Mouse (Mus musculus) layer of hippocampus, postnatal 25 days (tissue): ENCODE measurements around the gene Grik4. TPM values are rescaled to one million over a fixed set of nuclear protein-coding genes. Genes with fewer than 3 reads are reported as not detected.
"Not testable (repeated sequence)": the region's sequence is repeated elsewhere in the genome, so short reads cannot be mapped to it uniquely, and the experiment has no call there.

ENCODE experiments used
- DNase-seq, 2 experiments: peaks; one replicate each; pipeline ENCODE4 v3.0.0; 2022; ENCODE audit warnings: mixed read lengths in 2 of 2, low spot score in 1 of 2; ENCODE audit errors: extremely low spot score in 1 of 2
- total RNA-seq, 2 experiments: library from RNA; stranded (reverse); gene quantifications; 2 replicates each; pipeline ENCODE4 v1.2.3; 2021

Grik4 gene
- total RNA-seq = 10 to 100 TPM; 57.0 to 60.9 TPM

DNA sequence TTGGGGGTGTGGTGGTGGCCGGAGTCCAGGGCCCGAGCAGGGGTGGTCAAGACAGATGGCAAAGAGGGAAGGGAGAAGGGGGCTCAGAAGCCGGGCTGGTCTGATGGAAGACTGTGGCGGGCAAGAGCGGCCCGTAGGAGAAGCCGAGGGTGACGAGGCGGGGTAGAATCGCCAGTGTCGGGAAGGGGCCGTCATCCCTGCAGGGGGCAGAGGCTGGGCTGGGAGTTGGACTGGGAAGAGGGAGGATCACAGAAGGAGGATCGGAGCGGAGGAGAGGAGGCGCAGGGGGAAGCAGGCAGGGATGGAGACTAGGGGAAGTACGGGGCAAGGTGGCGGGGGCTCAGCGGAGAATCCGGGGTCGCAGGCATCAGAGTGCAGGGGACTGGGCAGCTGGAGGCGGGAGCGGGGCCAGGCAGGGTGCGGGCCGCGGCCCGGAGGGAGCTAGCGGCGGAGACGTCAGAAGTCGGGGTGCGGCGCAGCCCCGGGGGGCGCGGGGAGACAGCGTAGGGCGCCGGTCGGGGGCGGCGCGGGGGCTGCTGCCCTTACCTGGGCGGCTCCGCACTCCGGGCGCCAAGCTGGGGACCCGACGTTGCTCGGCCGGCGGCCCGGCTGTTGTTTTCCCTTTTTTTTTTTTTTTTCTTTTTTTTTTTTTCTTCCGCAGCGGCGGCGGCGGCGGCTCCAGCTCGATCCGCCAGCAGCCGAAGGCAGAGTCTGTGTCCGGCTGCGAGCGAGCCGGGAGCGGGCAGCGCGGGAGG, at the start of gene Grik4:
TSS of gene Grik4 (minus strand) at position 713 of the 755 bp plus-strand sequence.
- DNase-seq = peak; percentile 19 to 25

DNA sequence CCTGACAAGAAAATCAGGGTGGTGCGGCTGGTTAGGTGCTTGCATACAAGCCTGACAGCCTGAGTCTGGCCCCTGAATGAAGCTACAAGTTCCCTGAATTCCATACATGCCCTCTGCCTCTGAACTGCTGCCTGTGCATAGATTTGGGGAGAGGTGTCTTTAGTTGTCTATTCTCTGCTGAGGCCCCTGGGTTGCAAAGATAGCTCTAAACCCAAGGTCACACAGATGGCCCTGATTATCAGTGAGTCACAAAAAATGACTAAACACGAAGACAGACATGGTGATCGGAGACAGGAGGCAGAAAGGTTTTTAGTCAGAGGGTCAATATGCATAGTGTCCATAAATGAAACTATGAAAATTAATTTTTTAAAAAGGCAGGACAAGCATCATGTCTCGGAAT, 49.4 kb upstream of the Grik4 start:
- no peak for DNase-seq

DNA sequence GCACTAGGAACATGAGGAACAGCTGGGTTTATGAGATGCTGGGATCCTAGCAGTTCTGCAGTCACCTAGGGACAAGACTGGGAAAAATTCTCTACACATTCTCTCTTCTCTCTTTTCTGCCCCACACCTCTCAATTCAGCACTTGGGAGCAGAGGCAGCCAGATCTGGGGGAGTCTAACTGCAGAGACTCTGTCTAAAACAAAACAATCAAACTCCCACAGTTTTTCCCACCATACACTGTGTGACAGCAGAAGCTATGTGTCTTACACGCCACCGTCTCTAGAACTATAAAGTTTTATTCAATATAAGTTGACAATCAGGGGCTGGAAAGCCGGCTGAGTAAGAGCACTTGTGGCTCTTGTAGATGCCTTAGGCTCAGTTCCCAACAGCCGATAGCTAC, 43.7 kb upstream of the Grik4 start:
- no peak for DNase-seq

DNA sequence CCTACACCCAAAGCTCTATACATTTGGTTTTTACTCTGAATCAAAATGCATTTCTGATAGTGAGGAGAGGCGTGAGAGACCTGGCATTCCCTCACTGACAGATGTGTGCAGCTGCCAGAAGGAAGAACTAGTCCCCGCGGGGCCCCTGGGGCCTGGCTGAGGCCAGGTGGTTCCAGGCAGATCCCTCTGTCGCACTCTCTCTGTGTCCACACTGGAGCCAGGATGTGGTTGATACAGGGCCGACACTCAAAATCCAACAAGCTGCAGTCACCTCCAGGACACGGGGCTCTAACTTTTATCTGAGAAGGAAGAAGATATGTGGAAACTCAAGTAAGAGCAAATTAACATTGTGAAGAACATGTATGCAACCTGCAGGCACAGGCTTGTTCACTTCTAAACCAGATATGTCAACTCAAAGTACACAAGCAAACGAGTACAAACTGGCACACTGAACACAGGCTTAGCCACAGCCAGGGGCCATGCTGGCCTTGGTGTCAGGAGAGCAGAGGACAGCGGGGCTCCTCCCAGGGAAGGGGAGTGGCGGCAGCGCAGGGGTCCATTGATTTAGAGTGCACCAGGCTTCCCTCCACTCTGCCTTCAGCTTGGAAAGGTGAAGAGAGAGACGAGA, 24.7 kb upstream of the Grik4 start:
- DNase-seq = no peak

DNA sequence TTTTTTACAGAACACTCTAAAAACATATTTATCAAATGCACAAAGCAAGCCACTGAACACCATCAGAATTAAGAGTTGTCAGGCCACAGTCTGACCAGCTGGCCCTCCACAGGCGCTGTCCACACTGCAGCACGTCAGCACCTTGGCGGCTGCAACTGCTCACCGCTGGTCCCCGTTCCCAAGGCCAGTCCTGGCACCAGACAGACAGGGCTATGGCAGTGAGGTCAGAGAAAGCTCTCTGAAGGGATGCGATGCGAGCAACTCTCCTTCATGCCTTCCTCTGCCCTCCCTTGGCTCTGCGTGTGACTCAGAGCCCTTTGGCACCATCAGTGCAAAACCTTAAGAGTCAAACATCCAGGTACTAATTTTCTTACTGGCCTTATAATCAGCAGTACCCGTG, 23.4 kb upstream of the Grik4 start:
- DNase-seq = no peak

DNA sequence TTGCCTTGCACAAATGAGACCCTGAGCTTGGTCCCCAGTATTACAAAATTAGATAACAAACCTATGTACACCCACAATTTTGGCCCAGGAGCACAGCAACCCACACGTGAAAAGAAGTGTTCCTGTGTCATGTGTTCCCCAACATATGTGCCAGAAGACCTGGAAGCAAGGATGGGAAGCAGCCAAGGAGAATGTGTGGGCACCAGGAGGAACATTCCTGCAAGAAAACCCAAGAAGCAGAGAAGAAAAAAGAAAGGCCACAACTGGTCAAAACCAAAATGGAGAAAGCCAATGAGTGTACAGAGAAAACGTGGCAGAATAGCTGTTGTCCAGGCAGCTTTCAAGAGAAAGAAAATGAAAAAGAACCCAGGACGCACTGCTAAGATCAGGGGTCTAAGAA, 20.5 kb upstream of the Grik4 start:
- not testable (repeated sequence) for DNase-seq

DNA sequence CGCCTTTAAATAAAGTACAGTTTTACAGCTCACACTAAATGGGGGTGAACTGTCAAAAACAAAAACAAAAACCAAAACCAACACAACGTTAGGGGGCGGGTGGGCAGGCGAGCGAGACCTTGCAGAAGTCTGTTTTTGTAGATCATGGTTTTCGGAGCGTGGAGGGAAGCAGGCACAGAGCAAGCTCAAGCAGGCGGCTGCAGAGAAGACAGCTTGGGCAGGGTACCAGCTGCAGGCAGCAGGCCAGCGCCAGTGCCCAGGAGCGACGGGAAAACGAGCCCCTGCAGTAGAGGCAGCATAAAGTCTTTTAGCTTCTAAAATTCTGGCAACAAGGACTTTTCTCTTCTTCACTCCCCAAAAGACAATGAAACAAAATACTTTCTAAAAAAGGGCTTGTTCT, 20.1 kb upstream of the Grik4 start:
- peak; percentile 38 to 62 for DNase-seq

DNA sequence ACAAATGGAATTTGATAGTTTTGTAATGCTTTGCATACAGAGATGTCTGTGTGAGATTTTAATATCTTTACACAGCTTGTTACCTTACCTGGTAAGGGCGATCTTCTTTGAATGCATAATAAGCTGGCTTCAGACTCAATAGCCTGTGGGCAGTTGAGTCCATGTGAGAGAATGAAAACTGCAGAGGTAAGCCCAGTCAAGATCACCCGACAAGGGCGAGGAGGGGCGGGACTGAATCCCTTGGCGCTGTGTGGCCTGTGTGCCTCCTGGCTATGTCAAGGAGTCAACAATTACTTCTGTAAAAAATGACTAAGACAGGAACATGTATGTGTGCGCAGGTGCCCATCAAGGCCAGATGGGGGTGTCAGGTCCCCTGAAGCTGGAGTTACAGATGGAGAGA, 18.2 kb upstream of the Grik4 start:
- no peak for DNase-seq

DNA sequence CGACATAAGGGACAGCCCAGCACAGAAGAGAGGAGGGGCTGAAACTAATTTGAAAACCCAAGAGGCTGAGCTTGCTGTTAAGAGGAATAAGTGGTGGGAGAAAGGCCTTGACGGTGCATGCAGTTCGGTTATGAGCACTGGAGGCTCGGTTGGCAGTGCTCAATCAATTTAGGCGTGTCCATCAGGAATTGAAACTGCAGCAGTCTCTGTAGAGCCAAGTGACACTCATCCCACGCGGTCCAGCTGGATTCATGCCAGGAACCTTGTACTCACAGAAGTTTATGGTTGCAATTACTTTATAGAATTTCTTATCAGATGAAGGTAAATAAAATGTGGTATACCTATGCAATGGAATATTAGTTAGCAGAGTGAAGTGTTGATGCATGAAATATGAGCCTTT, 14.1 kb upstream of the Grik4 start:
- DNase-seq = no peak

DNA sequence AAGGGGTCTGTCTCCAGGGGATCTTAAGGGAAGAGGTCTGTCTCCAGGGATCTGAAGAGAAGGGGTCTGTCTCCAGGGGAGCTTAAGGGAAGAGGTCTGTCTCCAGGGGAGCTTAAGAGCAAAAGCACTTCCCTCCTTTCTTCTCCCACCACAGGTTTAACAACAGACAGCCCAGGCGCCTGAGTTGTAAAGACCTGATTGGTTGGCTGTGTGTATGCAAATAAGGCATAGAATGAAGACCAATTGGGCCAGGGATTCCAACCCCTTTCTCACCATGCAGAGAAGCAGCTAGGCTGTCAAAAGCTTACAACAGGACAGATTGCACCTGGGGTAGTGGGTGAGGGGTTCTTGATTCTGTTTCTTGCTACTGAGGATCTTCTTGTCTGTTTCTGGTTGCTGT, 4.1 kb upstream of the Grik4 start:
- DNase-seq = no peak

DNA sequence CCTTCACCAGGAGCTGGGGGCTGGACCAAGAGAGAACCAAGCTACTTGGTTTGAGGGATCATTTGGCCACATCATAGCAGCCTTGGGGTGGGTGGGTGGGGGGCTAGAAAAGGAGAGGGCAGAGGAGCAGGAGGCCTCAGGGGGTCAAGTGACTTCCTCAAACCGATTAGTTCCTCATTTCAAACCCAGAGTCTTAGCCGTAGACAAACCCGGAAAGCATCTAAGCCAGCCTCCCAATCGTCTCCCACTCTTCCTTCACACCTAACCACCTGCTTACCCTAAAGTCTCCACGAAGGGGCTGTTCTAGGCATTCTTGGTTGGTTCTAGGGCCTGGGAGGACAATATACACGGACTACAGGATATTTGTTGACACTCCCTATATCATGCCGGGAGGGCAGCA, 881 bp upstream of the Grik4 start:
- no peak for DNase-seq

DNA sequence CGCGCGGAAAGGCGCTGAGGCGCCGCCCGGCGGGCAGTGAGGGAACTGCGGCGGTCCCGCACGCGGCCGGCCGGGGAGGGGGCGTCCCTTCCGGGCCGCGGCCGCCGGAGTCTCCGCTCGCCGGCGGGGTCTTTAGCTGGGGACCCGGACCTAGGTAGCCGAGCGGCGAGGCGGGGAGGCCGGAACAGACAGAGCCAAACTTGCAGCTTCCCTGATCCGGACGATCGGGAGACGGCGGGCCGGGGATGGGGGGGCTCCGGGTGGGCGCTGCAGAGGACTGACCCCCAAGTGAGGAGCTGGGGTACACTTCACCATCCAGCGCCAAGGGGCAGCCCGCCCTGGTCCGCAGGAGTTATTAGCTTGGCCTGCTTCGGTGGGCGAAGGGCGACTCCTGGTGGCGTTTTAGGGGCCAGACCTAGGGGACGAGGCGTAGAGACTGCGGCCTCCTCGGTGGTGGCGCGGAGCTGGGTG, 278 bp upstream of the Grik4 start:
- peak; percentile 84 to 92 for DNase-seq

DNA sequence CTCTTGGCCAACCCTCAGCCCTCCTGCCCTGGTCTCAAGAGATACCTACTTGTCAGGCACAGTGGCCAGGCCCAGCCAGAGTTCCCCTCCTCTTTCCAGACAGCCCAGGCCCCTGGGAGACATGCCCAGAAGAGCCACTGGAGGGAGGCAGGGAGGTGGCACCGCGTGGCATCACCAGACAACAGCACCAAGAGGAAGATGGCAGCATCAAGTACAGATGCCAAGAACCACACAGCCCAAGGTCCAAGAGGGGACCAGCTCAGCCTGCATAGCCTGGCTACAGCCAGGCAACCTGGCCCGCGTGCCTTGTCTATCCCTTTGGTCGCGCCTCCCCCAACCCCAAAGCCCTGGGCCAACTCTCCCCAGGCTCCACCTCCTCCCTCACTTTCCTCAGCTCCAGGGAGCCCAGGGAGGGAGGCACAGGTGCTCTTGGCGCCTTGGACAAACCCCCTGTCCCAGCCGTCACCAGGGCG, 1.2 kb downstream of the Grik4 start:
- peak; percentile 36 to 43 for DNase-seq

DNA sequence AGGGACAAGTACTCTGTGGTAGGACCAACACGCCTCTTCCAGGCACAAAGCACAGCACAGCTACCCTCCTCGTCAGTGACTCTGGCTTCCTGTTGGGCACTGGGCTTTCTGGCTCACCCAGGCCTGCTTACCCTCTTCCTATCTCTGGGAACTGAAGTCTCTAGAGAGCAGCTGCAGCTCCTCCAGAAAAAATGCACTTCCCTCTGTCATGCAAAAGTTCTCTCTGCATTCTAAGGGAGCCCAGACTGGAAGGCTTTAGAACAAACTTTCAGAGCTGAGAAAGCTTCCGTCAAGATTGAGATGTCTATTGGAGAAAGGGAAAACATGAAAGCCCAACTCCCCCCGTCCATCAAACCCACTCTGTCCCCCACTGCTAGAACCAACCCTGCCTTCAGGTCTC, 2.1 kb downstream of the Grik4 start:
- DNase-seq = no peak

DNA sequence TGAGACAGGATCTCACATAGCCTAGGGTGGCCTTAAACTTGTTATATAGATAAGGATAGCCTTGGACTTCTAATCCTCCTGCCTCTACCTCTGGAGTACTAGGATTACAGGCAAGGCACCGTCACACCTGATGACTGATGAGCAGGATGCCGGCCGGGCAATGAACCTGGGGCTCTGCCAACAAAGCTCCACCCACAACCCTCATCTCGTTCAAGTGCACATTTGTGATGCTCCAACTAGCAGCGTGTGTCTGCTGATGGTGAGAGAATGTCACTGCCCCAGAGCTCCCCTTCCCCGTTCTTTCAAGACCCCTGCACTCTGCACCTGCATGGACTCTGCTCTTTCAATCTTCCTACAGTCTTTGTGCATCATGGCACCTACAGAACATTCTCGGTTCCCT, 12.1 kb downstream of the Grik4 start:
- no peak for DNase-seq

DNA sequence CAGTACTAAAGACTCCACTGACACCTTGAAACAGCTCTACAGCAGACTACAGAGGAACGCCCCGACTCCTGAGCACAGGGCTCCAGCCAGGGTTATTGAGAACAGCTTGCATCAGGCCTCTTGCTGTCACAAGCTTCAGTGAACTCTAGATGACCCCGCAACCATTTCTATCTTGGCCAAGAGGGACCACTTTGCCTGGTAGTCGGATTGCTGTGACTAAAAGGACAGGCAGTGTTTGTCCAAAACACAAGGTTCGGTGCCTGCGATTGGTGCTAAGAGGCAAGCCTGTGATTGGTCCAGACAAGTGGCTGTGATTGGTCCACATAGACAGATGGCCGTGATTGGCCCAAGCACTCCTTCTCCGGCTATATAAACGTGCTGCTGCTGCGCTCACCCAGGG, 16.8 kb downstream of the Grik4 start:
- no peak for DNase-seq

DNA sequence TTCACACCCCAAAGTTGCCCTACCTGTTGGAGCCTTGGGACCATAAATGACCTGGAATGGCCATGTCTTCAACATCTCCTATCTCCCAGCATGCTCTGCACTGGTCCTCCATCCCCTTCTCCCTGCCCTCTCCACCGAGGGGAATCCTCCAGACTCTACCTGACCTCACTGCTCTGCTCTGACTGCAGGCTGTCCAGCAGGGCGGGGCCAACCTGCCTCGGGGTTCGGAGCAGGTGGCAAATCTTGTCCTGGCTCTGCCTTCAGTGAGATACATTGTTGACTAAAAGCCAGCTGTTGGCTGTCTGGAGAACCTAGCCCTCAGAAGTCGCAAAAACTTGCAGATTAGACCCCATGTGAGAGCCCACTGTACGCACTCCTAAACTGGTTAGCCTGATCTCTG, 17.7 kb downstream of the Grik4 start:
- no peak for DNase-seq

DNA sequence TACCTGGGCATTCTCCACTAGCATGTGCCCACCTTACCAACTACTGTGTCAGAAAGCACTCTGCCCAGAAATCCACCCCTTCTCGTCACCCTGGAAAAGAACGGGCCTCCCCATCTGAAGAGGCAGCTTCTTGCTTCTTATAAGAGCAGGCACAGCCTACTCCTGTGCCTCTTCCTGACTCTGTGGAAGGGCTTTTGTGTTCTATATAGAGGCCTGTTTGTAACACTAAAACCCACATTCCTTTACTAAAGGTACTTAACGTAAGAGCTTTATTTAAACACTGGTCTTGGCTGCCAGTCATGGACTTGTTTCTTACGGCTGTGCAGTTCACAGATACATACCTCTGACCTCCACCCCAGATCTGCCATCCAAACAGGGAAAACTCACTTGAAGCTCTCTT, 22.5 kb downstream of the Grik4 start:
- DNase-seq = no peak

DNA sequence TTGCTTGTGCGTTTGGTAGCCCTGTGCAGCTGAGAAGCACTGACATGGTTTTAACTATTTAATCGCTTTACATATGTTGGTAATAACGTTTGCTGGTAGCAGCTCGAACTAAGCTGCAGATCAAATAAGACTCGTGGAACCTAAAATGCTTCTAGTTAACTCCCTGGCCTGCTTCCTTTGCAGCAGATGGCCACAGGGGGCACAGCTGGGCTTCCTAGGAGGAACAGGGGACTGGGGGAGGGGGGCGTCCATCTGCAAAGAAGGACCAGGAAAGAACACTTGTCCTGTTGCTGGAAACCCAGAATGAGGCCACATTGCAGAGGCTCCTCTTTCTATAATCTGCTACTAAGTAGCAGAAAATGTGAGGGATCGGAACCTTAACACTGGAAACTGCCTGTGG, 24.1 kb downstream of the Grik4 start:
- no peak for DNase-seq

DNA sequence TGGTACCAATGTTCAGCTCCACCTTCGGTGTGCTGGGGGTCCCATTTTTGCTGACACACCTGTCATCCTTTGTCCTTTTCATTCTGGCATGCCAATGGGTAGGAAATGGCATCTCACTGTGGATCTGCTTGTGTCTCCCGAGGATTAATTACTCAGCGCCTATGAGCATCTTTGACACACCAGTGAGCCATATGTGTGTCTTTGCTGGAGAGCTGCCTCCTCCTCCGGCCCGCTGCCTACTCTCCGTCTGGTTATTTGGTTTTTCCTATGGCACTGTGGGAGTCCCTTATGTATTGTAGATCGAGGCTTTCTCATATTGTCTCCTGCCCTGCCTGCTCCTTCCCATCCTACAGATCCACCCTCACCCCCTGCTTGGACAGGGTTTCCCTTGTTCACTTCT, 26.4 kb downstream of the Grik4 start:
- no peak for DNase-seq

DNA sequence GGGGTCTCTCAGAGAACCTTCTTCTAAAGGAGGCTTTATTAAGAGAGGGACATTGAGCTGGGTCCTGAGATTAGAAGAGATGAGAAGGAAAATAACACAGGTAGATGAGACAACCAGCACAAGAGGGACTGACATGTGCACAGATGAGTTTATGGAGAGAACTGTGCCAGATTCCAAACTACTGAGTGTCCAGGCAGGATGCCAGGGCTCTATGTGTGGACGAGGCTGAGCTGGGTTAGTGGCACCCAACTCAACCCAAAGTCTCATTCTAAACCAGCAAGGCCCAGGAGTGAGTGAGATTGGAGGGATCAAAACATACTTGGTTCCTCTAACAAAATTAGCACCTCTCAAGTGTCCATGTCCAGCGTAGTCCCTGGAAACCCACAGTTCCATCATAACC, 31.1 kb downstream of the Grik4 start:
- DNase-seq = no peak

DNA sequence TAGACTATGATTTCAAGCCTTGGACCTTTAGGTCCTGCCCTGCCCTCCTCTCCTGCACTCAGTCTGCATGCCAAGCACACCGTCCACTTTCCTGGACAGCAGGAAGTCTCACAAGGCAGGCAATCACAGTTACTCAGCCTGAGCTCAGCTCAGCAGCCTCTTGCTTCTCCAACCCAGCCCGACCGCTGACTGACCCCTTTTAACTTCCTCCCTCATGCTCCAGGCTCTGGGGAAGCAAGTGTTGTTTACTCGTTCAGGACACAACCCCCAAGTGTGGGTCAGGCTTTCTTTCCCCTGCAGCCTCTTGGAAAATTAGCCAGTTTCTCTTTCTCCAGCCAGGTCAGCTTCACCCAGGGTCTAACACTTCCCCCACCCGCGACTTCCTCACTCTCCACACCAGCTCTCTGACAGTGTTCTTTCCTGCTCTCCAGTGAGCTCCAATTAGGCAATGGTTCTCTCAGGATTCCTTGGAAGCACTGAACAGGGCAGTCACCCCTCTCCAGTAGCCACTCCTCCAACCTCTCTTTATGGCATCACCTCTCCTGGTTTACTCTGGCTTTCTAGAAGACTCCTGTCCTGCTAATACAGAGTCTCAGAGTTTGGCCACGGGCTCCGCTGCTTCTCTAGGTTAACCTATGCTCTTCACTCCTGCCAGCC, 35.5 kb downstream of the Grik4 start:
- DNase-seq = no peak
